Mouse (Mus musculus): ENCODE measurements around the gene Jkamp.
"Not testable (repeated sequence)": the region's sequence is repeated elsewhere in the genome, so short reads cannot be mapped to it uniquely, and the experiment has no call there.

The Jkamp gene

DNA sequence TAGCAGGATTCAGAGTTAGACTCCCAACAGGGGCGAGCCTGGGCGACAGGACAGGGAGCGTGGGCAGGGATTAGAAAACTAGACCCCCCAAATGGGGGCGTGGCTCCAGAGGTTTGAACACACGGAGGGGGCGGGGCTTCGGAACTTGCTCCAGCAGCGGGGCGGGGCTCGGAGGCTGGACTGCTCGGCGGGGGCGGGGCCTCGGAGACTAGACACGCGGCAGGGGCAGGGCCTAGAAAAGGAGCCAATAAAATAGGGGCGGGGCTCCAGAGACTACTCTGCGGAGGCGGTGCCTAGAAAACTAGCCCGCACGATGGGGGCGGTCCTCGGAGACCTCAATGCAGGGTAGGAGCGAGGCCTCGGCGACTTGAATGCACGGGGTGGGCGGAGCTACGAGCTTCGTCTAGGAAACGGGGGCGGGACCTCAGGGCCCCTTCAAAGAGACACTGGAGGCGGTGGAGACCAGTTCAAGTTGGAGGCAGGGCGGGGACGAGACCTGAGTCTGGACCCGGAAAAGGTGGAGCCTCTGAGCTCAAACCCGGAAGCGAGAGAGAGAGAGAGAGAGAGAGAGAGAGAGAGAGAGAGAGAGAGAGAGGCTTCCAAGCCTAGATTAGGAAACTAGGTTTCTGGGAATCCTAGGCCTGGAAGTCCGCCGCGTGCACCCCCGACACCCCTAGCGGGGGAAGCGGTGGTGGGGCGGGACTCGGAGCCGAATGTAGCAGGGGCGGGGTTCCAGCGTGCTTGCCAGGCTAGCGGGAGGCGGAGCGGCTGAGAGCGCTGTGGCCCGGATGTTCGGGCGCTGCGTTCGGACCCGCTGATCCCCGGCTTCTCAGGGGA, at the start of gene Jkamp, which contains the start of gene L3hypdh:
Gene Jkamp, plus strand, starts transcription at position 261 of the 837 bp plus-strand sequence.
Gene L3hypdh, minus strand, starts transcription at position 111 of the 837 bp plus-strand sequence.
- no peaks in the 10 kb centered on the region for H3K9me3 ChIP-seq (ENCODE audit: low read length)
- peaks cover 43% of the 10 kb centered on the region for H3K4me1 ChIP-seq (replicated peaks; ENCODE audit: low read depth, low read length)
- H3K4me3 ChIP-seq (replicated peaks; ENCODE audit: low read length), result peak within 1 kb of the TSS; percentile 91
- H3K36me3 ChIP-seq (ENCODE audit: insufficient read depth, low read length), result peaks cover 9% of the 10 kb centered on the region
- no peaks in the 10 kb centered on the region for H3K27me3 ChIP-seq (ENCODE audit: insufficient read depth, low read length)
- TF ChIP-seq NANOG (IDR thresholded peaks at IDR 0.05; ENCODE audit: borderline replicate concordance, low read length) (no peak), POU5F1 (IDR thresholded peaks at IDR 0.05; ENCODE audit: borderline replicate concordance, low read length) (no peak), CTCF (conservative IDR thresholded peaks at IDR 0.05; ENCODE audit: low read length) (no peak)

DNA sequence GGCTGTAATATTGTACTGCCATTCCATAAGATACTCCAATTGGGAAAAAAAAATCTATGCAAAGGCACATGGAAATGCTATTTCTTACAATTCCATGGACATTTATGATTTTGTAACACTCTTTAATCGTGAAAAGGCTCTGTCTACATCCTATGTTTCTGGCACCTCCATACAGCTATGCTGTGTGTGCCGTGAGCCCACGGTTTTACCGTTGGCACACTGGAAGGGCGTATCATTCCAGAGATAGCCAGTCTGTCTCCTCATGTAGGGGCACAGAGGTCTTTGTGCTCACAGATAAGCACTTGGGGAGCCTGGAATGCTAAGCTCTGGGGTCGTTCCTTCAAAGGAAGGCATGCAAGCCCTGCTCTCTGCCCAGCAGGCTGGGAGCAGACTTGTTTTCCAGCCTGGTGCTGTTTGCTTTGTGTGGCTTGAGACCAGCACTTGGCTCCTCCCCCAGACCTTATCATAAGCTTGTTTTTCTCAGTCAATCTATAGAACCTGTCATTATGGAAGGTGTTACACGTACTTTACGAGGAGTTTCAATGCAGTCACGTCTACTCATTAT, 49.2 kb upstream of the Jkamp start:
- Histone ChIP-seq H3K27me3 (ENCODE audit: insufficient read depth, low read length) (no peaks in the 10 kb centered on the region), H3K4me1 (replicated peaks; ENCODE audit: low read depth, low read length) (no peaks in the 10 kb centered on the region), H3K36me3 (ENCODE audit: insufficient read depth, low read length) (no peaks in the 10 kb centered on the region), H3K4me3 (replicated peaks; ENCODE audit: low read length) (no peak overlapping the region), H3K9me3 (ENCODE audit: low read length) (no peaks in the 10 kb centered on the region; the same call in 1 of the 2 replicates)
- TF ChIP-seq POU5F1 (IDR thresholded peaks at IDR 0.05; ENCODE audit: borderline replicate concordance, low read length) (no peak), CTCF (conservative IDR thresholded peaks at IDR 0.05; ENCODE audit: low read length) (no peak), NANOG (IDR thresholded peaks at IDR 0.05; ENCODE audit: borderline replicate concordance, low read length) (no peak)

DNA sequence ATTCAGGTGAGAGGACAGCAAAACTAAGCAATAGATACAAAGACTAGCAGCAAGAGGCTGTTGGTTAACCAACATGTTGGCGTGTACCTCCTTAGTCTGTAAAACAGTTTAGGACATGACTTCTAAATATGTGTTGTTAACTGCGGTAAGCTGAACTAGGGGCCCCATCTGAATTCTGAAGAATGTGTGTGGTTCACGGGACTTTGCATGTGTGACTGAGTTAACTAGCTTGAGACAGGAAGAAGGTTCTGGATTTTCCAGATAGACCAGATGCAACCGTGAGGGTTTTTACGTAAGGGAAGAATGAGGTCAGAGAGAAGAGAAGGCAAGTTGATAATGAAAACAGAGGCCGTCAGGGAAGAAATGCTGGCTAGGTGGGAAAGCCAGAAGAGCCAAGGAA, 48.3 kb upstream of the Jkamp start:
- TF ChIP-seq POU5F1 (IDR thresholded peaks at IDR 0.05; ENCODE audit: borderline replicate concordance, low read length), result no peak
- TF ChIP-seq NANOG (IDR thresholded peaks at IDR 0.05; ENCODE audit: borderline replicate concordance, low read length), result no peak
- no peak for TF ChIP-seq CTCF (conservative IDR thresholded peaks at IDR 0.05; ENCODE audit: low read length)
- no peaks in the 10 kb centered on the region for H3K36me3 ChIP-seq (ENCODE audit: insufficient read depth, low read length)

DNA sequence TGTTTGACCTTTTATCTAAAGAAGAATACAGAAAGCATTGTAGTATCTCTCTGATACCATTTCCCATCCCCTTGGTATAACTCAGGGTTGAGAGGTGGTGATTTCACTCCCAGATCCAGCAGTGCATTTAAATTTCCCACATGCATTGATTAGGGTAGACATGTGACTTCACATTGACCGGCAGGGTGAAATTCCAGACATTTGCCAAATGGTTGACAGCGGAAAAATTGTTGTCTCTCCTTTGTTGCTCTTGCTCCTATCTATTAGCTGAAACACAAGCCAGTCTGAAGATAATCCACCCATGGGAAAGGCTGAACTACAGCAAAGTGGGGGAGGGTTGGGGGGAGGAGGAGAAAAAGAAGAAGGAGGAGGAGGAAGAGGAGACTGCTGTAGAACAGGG, 46.5 kb upstream of the Jkamp start:
- Histone ChIP-seq H3K4me3 (replicated peaks; ENCODE audit: low read length) (no peak overlapping the region), H3K36me3 (ENCODE audit: insufficient read depth, low read length) (no peaks in the 10 kb centered on the region), H3K27me3 (ENCODE audit: insufficient read depth, low read length) (no peaks in the 10 kb centered on the region), H3K9me3 (ENCODE audit: low read length) (no peaks in the 10 kb centered on the region; the same call in 1 of the 2 replicates), H3K4me1 (replicated peaks; ENCODE audit: low read depth, low read length) (no peaks in the 10 kb centered on the region)
- no peak for TF ChIP-seq CTCF (conservative IDR thresholded peaks at IDR 0.05; ENCODE audit: low read length)
- no peak for TF ChIP-seq POU5F1 (IDR thresholded peaks at IDR 0.05; ENCODE audit: borderline replicate concordance, low read length)
- no peak for TF ChIP-seq NANOG (IDR thresholded peaks at IDR 0.05; ENCODE audit: borderline replicate concordance, low read length)

More for the DNA sequence above, 48.3 kb upstream of the Jkamp start:
- H3K4me1 ChIP-seq (replicated peaks; ENCODE audit: low read depth, low read length), result no peaks in the 10 kb centered on the region
- H3K4me3 ChIP-seq (replicated peaks; ENCODE audit: low read length), result no peak overlapping the region
- no peaks in the 10 kb centered on the region for H3K27me3 ChIP-seq (ENCODE audit: insufficient read depth, low read length)
- no peaks in the 10 kb centered on the region; the same call in 1 of the 2 replicates for H3K9me3 ChIP-seq (ENCODE audit: low read length)

DNA sequence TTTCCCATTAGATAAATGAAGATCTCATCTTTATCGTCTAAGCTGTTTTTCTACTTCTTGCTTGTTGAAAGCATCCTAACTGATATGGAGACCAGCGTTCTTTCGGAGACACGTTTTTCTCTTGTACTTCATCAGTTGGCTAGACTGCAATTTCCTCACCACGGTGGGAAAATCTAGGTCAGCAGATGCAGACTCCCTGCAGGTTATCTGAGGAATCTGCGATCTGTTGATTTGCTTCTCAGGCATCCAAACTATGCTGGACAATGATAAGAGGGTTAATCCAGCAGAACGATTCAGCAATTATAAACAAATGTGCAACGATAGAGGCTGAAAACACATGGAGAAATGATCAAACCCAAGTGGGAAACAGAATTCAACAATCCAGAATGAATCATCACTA, 45.9 kb upstream of the Jkamp start:
- TF ChIP-seq CTCF (conservative IDR thresholded peaks at IDR 0.05; ENCODE audit: low read length) (no peak), POU5F1 (IDR thresholded peaks at IDR 0.05; ENCODE audit: borderline replicate concordance, low read length) (no peak), NANOG (IDR thresholded peaks at IDR 0.05; ENCODE audit: borderline replicate concordance, low read length) (no peak)
- Histone ChIP-seq H3K27me3 (ENCODE audit: insufficient read depth, low read length) (no peaks in the 10 kb centered on the region), H3K9me3 (ENCODE audit: low read length) (no peaks in the 10 kb centered on the region; the same call in 1 of the 2 replicates), H3K4me3 (replicated peaks; ENCODE audit: low read length) (no peak overlapping the region), H3K4me1 (replicated peaks; ENCODE audit: low read depth, low read length) (no peaks in the 10 kb centered on the region), H3K36me3 (ENCODE audit: insufficient read depth, low read length) (no peaks in the 10 kb centered on the region)

DNA sequence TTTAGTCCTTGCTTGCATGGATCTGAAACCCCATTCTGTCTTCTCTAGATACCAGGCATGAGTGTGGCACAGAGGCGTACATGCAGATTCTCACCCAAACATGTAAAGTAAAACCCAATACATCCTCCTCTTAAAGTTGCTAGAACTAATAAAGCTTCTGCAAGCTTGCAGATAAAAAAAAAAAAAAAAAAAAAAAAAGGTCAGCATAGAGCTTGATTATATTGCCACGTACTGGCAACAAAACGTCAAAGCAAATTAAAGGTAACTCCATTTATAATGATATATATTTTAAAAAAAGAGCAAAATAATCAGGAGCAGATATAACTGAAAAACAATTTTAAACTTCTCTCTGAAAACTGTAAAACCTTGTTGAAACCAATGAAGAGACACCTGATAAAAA, 44.2 kb upstream of the Jkamp start:
- Histone ChIP-seq H3K4me3 (replicated peaks; ENCODE audit: low read length) (no peak overlapping the region), H3K9me3 (ENCODE audit: low read length) (no peaks in the 10 kb centered on the region; the same call in 1 of the 2 replicates), H3K4me1 (replicated peaks; ENCODE audit: low read depth, low read length) (no peaks in the 10 kb centered on the region), H3K36me3 (ENCODE audit: insufficient read depth, low read length) (no peaks in the 10 kb centered on the region), H3K27me3 (ENCODE audit: insufficient read depth, low read length) (no peaks in the 10 kb centered on the region)
- TF ChIP-seq NANOG (IDR thresholded peaks at IDR 0.05; ENCODE audit: borderline replicate concordance, low read length), result no peak
- no peak for TF ChIP-seq POU5F1 (IDR thresholded peaks at IDR 0.05; ENCODE audit: borderline replicate concordance, low read length)
- no peak for TF ChIP-seq CTCF (conservative IDR thresholded peaks at IDR 0.05; ENCODE audit: low read length)

DNA sequence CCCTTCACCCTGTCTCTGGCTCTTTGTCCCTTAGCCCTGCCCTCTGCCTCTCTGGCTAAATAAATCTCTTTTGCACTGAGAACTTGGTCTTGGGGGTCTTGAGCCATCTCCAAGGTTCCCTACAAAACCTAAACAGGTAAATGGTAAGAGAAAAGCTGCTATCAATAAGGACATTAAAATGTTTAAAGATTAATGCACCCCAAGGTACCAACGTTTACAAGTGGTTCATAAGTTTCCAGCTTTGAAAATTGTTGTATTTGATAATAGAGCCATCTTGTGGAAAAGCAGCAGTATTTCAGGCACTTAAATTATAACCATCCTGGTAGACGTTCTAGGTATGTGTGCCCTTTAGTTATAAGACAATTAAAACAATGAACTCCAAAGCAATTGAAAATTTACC, 37.9 kb upstream of the Jkamp start:
- H3K4me1 ChIP-seq (replicated peaks; ENCODE audit: low read depth, low read length), result peaks cover 4% of the 10 kb centered on the region
- no peaks in the 10 kb centered on the region for H3K27me3 ChIP-seq (ENCODE audit: insufficient read depth, low read length)
- peaks cover 36% of the 10 kb centered on the region for H3K9me3 ChIP-seq (ENCODE audit: low read length)
- TF ChIP-seq POU5F1 (IDR thresholded peaks at IDR 0.05; ENCODE audit: borderline replicate concordance, low read length), result no peak
- TF ChIP-seq NANOG (IDR thresholded peaks at IDR 0.05; ENCODE audit: borderline replicate concordance, low read length), result no peak
- TF ChIP-seq CTCF (conservative IDR thresholded peaks at IDR 0.05; ENCODE audit: low read length), result peak; percentile 24
- no peaks in the 10 kb centered on the region for H3K36me3 ChIP-seq (ENCODE audit: insufficient read depth, low read length)
- H3K4me3 ChIP-seq (replicated peaks; ENCODE audit: low read length), result no peak overlapping the region

DNA sequence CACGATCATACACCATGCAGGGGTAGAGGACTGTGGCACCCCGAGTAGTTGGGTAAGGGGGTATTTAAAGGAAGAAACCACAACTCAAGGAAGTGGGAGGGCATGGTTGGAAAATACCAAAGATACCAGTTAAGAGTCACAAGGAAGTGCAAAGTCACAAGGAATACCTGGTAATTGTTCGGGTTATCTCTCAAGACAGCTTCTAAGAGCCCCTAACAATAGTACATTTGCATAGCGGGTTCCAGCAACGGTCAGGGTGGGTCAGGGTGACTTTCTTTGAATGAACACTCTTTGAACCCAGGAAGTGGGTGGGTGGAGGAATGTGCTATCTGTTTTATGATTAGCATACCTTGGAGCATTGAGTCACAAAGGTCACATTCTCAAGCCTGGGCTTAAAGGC, 35.2 kb upstream of the Jkamp start:
- Histone ChIP-seq H3K4me1 (replicated peaks; ENCODE audit: low read depth, low read length) (peaks cover 13% of the 10 kb centered on the region), H3K9me3 (ENCODE audit: low read length) (peaks cover 40% of the 10 kb centered on the region)
- H3K27me3 ChIP-seq (ENCODE audit: insufficient read depth, low read length); H3K36me3 ChIP-seq (ENCODE audit: insufficient read depth, low read length); H3K4me3 ChIP-seq (replicated peaks; ENCODE audit: low read length): not testable (repeated sequence)

All from E14TG2a.4 (cell line).